Mouse (Mus musculus) lung, postnatal 0 days (tissue): ENCODE results near the gene Gm4778.

ENCODE experiments used
- CTCF ChIP-seq: IDR thresholded peaks from 2 replicates; pipeline ENCODE4 v1.5.1; 2016; ENCODE audit warnings: antibody characterized with exemption, mild to moderate bottlenecking
- EP300 ChIP-seq: IDR thresholded peaks from 2 replicates; pipeline ENCODE4 v1.6.1; 2016; ENCODE audit warnings: antibody characterized with exemption, mild to moderate bottlenecking, control low read depth

- TF ChIP-seq CTCF: peak; percentile 39
- TF ChIP-seq EP300: no peak
Observed at GRCm38 (mm10) chr3:94260598-94260997, 3.2 kb upstream of the Gm4778 start.
